Mouse (Mus musculus) kidney, adult 18-20 months (tissue): ENCODE data around the gene Jsrp1.

Experiments used
- DNase-seq: peaks from one replicate; pipeline ENCODE4 v3.0.0; 2021

Gene Jsrp1

GRCm38 (mm10) chr10:80790761-80791404 lies 22.4 kb downstream of the Jsrp1 start:
- no peak for DNase-seq

- no peak for DNase-seq
Measured at GRCm38 (mm10) chr10:80787517-80787916, 25.8 kb downstream of the Jsrp1 start.

GRCm38 (mm10) chr10:80785963-80786362 lies 27.3 kb downstream of the Jsrp1 start:
- no peak for DNase-seq

- no peak for DNase-seq
Measured at GRCm38 (mm10) chr10:80784871-80785270, 28.4 kb downstream of the Jsrp1 start.

GRCm38 (mm10) chr10:80784302-80784701 lies 29.0 kb downstream of the Jsrp1 start:
- no peak for DNase-seq

GRCm38 (mm10) chr10:80779565-80779964 lies 33.7 kb downstream of the Jsrp1 start:
- DNase-seq: no peak

GRCm38 (mm10) chr10:80777123-80777522 lies 36.2 kb downstream of the Jsrp1 start:
- no peak for DNase-seq

GRCm38 (mm10) chr10:80776358-80776869 lies 36.9 kb downstream of the Jsrp1 start:
- no peak for DNase-seq

GRCm38 (mm10) chr10:80775731-80776130 lies 37.6 kb downstream of the Jsrp1 start:
- no peak for DNase-seq

GRCm38 (mm10) chr10:80774981-80775380 lies 38.3 kb downstream of the Jsrp1 start:
- DNase-seq: no peak

GRCm38 (mm10) chr10:80774549-80774948 lies 38.7 kb downstream of the Jsrp1 start:
- peak; percentile 80 for DNase-seq

- DNase-seq: no peak
Measured at GRCm38 (mm10) chr10:80773816-80774215, 39.5 kb downstream of the Jsrp1 start.

GRCm38 (mm10) chr10:80768365-80768764 lies 44.9 kb downstream of the Jsrp1 start:
- no peak for DNase-seq

- peak; percentile 54 for DNase-seq
Measured at GRCm38 (mm10) chr10:80766161-80766815, 47.0 kb downstream of the Jsrp1 start.

GRCm38 (mm10) chr10:80765746-80766145 lies 47.6 kb downstream of the Jsrp1 start:
- no peak for DNase-seq

GRCm38 (mm10) chr10:80763502-80763901 lies 49.8 kb downstream of the Jsrp1 start:
- DNase-seq: no peak

GRCm38 (mm10) chr10:80761821-80762220 lies 51.5 kb downstream of the Jsrp1 start:
- no peak for DNase-seq

GRCm38 (mm10) chr10:80760596-80761524 lies 52.4 kb downstream of the Jsrp1 start:
- DNase-seq: peak; percentile 51

GRCm38 (mm10) chr10:80758651-80759050 lies 54.6 kb downstream of the Jsrp1 start:
- no peak for DNase-seq
